Mouse (Mus musculus): ENCODE data around the gene Rasgef1b.

Gene Rasgef1b

GRCm38 (mm10) chr5:99470613-99471012 lies 258.3 kb downstream of the Rasgef1b start:
- DNase-seq (ENCODE audit: low read depth in 2 of 2, low spot score in 2 of 2), result no peak

GRCm38 (mm10) chr5:99459007-99459406 lies 269.9 kb downstream of the Rasgef1b start:
- DNase-seq (ENCODE audit: low read depth in 2 of 2, low spot score in 2 of 2), result no peak

- DNase-seq (ENCODE audit: low read depth in 2 of 2, low spot score in 2 of 2), result no peak
These were observed 271.6 kb downstream of the Rasgef1b start for GRCm38 (mm10) chr5:99457291-99457690.

GRCm38 (mm10) chr5:99451939-99452338 lies 276.9 kb downstream of the Rasgef1b start:
- DNase-seq (ENCODE audit: low read depth in 2 of 2, low spot score in 2 of 2), result no peak

- DNase-seq (ENCODE audit: low read depth in 2 of 2, low spot score in 2 of 2), result no peak
These were observed 277.4 kb downstream of the Rasgef1b start for GRCm38 (mm10) chr5:99451416-99451815.

- no peak for DNase-seq (ENCODE audit: low read depth in 2 of 2, low spot score in 2 of 2)
These were observed 277.9 kb downstream of the Rasgef1b start for GRCm38 (mm10) chr5:99450994-99451393.

GRCm38 (mm10) chr5:99450463-99450862 lies 278.4 kb downstream of the Rasgef1b start:
- no peak for DNase-seq (ENCODE audit: low read depth in 2 of 2, low spot score in 2 of 2)

- no peak for DNase-seq (ENCODE audit: low read depth in 2 of 2, low spot score in 2 of 2)
These were observed 281.4 kb downstream of the Rasgef1b start for GRCm38 (mm10) chr5:99447481-99447880.

- DNase-seq (ENCODE audit: low read depth in 2 of 2, low spot score in 2 of 2), result no peak
These were observed 283.6 kb downstream of the Rasgef1b start for GRCm38 (mm10) chr5:99445242-99445641.

GRCm38 (mm10) chr5:99444777-99445176 lies 284.1 kb downstream of the Rasgef1b start:
- DNase-seq (ENCODE audit: low read depth in 2 of 2, low spot score in 2 of 2), result no peak

GRCm38 (mm10) chr5:99440109-99440508 lies 288.8 kb downstream of the Rasgef1b start:
- DNase-seq (ENCODE audit: low read depth in 2 of 2, low spot score in 2 of 2), result no peak

GRCm38 (mm10) chr5:99438526-99438925 lies 290.3 kb downstream of the Rasgef1b start:
- no peak for DNase-seq (ENCODE audit: low read depth in 2 of 2, low spot score in 2 of 2)

- no peak for DNase-seq (ENCODE audit: low read depth in 2 of 2, low spot score in 2 of 2)
These were observed 294.6 kb downstream of the Rasgef1b start for GRCm38 (mm10) chr5:99434226-99434625.

GRCm38 (mm10) chr5:99432471-99432870 lies 296.4 kb downstream of the Rasgef1b start:
- DNase-seq (ENCODE audit: low read depth in 2 of 2, low spot score in 2 of 2), result no peak

- no peak for DNase-seq (ENCODE audit: low read depth in 2 of 2, low spot score in 2 of 2)
These were observed 299.6 kb downstream of the Rasgef1b start for GRCm38 (mm10) chr5:99429273-99429672.

GRCm38 (mm10) chr5:99428648-99429047 lies 300.2 kb downstream of the Rasgef1b start:
- no peak for DNase-seq (ENCODE audit: low read depth in 2 of 2, low spot score in 2 of 2)

GRCm38 (mm10) chr5:99423271-99423670 lies 305.6 kb downstream of the Rasgef1b start:
- DNase-seq (ENCODE audit: low read depth in 2 of 2, low spot score in 2 of 2), result no peak

GRCm38 (mm10) chr5:99422856-99423255 lies 306.0 kb downstream of the Rasgef1b start:
- no peak for DNase-seq (ENCODE audit: low read depth in 2 of 2, low spot score in 2 of 2)

- DNase-seq (ENCODE audit: low read depth in 2 of 2, low spot score in 2 of 2), result no peak
These were observed 306.8 kb downstream of the Rasgef1b start for GRCm38 (mm10) chr5:99422092-99422491.

GRCm38 (mm10) chr5:99419872-99420271 lies 309.0 kb downstream of the Rasgef1b start:
- DNase-seq (ENCODE audit: low read depth in 2 of 2, low spot score in 2 of 2), result no peak

- no peak for DNase-seq (ENCODE audit: low read depth in 2 of 2, low spot score in 2 of 2)
These were observed 312.0 kb downstream of the Rasgef1b start for GRCm38 (mm10) chr5:99416902-99417301.

GRCm38 (mm10) chr5:99415676-99416075 lies 313.2 kb downstream of the Rasgef1b start:
- no peak for DNase-seq (ENCODE audit: low read depth in 2 of 2, low spot score in 2 of 2)

- DNase-seq (ENCODE audit: low read depth in 2 of 2, low spot score in 2 of 2), result no peak
These were observed 313.8 kb downstream of the Rasgef1b start for GRCm38 (mm10) chr5:99415049-99415448.

- DNase-seq (ENCODE audit: low read depth in 2 of 2, low spot score in 2 of 2), result no peak
These were observed 314.6 kb downstream of the Rasgef1b start for GRCm38 (mm10) chr5:99414293-99414692.

All from CD8-positive naive resting alpha-beta T cell, adult 2 months (primary cell).